Mouse (Mus musculus): ENCODE results near the gene Xaf1. TPM values are rescaled to one million over a fixed set of nuclear protein-coding genes. Genes with fewer than 3 reads are reported as not detected.

Gene Xaf1
- total and polyA plus RNA-seq, 3 experiments = 2.5 to 9.6 (median 4.1) TPM

- dilution Hi-C loops (cut with MboI; ENCODE audit: extremely low pct_ligation_motif_present, extremely low pct_unique_long_range_greater_than_20kb, low sequenced_read_pairs) = no loop called here
- Histone ChIP-seq H3K27ac (ENCODE audit: insufficient read depth, low read depth) (no peak overlapping the region), H3K27me3 (replicated peaks) (peaks cover 26% of the 10 kb centered on the region), H3K4me3 (replicated peaks in 1 of 3; ENCODE audit: low read depth in 2 of 3, low read length in 2 of 3, poor library complexity in 1 of 3) (no peak overlapping the region), H3K36me3 (replicated peaks in 1 of 2; ENCODE audit: control insufficient read depth in 1 of 2, insufficient read depth in 1 of 2, low read length in 1 of 2) (no peaks in the 10 kb centered on the region), H3K79me2 (replicated peaks; ENCODE audit: control insufficient read depth, extremely low read depth, insufficient read depth, poor library complexity, severe bottlenecking) (no peaks in the 10 kb centered on the region), H3K4me2 (ENCODE audit: insufficient read depth, low read depth, poor library complexity, severe bottlenecking) (no peak overlapping the region), H3K9ac (ENCODE audit: insufficient read depth, low read depth) (no peak overlapping the region), H3K4me1 (ENCODE audit: control insufficient read depth in 1 of 2, insufficient read depth in 2 of 2) (peaks cover 3 to 4% of the 10 kb centered on the region in 2 experiments; a peak in 2 of 4 replicates), H3K9me3 (replicated peaks; ENCODE audit: low read length) (no peaks in the 10 kb centered on the region)
- no peak for DNase-seq (ENCODE audit: extremely low read depth)
- in situ Hi-C loops (cut with MboI; ENCODE audit: low pct_ligation_motif_present, low pct_unique_long_range_greater_than_20kb, low sequenced_read_pairs) = loop anchor here (5.0 kb wide), 1 partner anchor 189 kb away; no protein-coding TSS in a partner anchor
- TF ChIP-seq RCOR1 (conservative IDR thresholded peaks at IDR 0.05; ENCODE audit: low read depth, low read length) (no peak), EP300 (IDR thresholded peaks at IDR 0.05; ENCODE audit: low read length) (no peak), ZNF384 (IDR thresholded peaks at IDR 0.05; ENCODE audit: low read depth, low read length) (no peak), POLR2A (IDR thresholded peaks at IDR 0.05; ENCODE audit: low read depth, low read length) (no peak), POLR2AphosphoS2 (IDR thresholded peaks at IDR 0.05; ENCODE audit: low read depth, low read length) (no peak), TCF12 (IDR thresholded peaks at IDR 0.05; ENCODE audit: low read depth, low read length) (no peak), CHD1 (IDR thresholded peaks at IDR 0.05; ENCODE audit: low read depth, low read length) (no peak), GABPA (IDR thresholded peaks at IDR 0.05; ENCODE audit: insufficient replicate concordance, low read depth, low read length) (no peak), KAT2A (IDR thresholded peaks at IDR 0.05; ENCODE audit: insufficient replicate concordance, low read length) (no peak), NELFE (IDR thresholded peaks at IDR 0.05; ENCODE audit: low read depth, low read length) (no peak), ZMIZ1 (IDR thresholded peaks at IDR 0.05; ENCODE audit: low read depth, low read length) (no peak), ELF1 (IDR thresholded peaks at IDR 0.05; ENCODE audit: low read depth, low read length) (no peak)
These were observed 51.8 kb downstream of the Xaf1 start for GRCm38 (mm10) chr11:72353186-72353585.

- no peak overlapping the region for H3K4me3 ChIP-seq (replicated peaks in 1 of 3; ENCODE audit: low read depth in 2 of 3, low read length in 2 of 3, poor library complexity in 1 of 3)
- DNase-seq (ENCODE audit: extremely low read depth) = peak; percentile 71
- peak overlapping the region; percentile 65 for H3K4me2 ChIP-seq (ENCODE audit: insufficient read depth, low read depth, poor library complexity, severe bottlenecking)
- peaks cover 1 to 4% of the 10 kb centered on the region in 2 experiments; a peak in 2 of 4 replicates for H3K4me1 ChIP-seq (ENCODE audit: control insufficient read depth in 1 of 2, insufficient read depth in 2 of 2)
- H3K36me3 ChIP-seq (replicated peaks in 1 of 2; ENCODE audit: control insufficient read depth in 1 of 2, insufficient read depth in 1 of 2, low read length in 1 of 2) = no peaks in the 10 kb centered on the region
- no peaks in the 10 kb centered on the region for H3K9me3 ChIP-seq (replicated peaks; ENCODE audit: low read length)
- peaks cover 41% of the 10 kb centered on the region for H3K27me3 ChIP-seq (replicated peaks)
- TF ChIP-seq MAFK (IDR thresholded peaks at IDR 0.05; ENCODE audit: insufficient replicate concordance, low read length) (no peak), RAD21 (IDR thresholded peaks at IDR 0.05; ENCODE audit: low read depth, low read length) (peak; percentile 77), CTCF (conservative IDR thresholded peaks at IDR 0.05 in 1 of 2, IDR thresholded peaks at IDR 0.05 in 1 of 2; ENCODE audit: low read depth in 2 of 2, low read length in 2 of 2) (peak; percentile 86 to 94), MEF2A (IDR thresholded peaks at IDR 0.05; ENCODE audit: borderline replicate concordance, low read depth, low read length) (no peak), EP300 (IDR thresholded peaks at IDR 0.05; ENCODE audit: low read length) (no peak), MAX (IDR thresholded peaks at IDR 0.05; ENCODE audit: low read length) (no peak), SMC3 (IDR thresholded peaks at IDR 0.05; ENCODE audit: low read depth, low read length) (peak; percentile 97), POLR2AphosphoS2 (IDR thresholded peaks at IDR 0.05; ENCODE audit: low read depth, low read length) (no peak), NELFE (IDR thresholded peaks at IDR 0.05; ENCODE audit: low read depth, low read length) (peak; percentile 5; the same call in 1 of the 2 replicates)
- no peaks in the 10 kb centered on the region for H3K79me2 ChIP-seq (replicated peaks; ENCODE audit: control insufficient read depth, extremely low read depth, insufficient read depth, poor library complexity, severe bottlenecking)
- H3K27ac ChIP-seq (ENCODE audit: insufficient read depth, low read depth) = no peak overlapping the region
- no peak overlapping the region for H3K9ac ChIP-seq (ENCODE audit: insufficient read depth, low read depth)
- dilution Hi-C loops (cut with MboI; ENCODE audit: extremely low pct_ligation_motif_present, extremely low pct_unique_long_range_greater_than_20kb, low sequenced_read_pairs) (no loop called here), in situ Hi-C loops (cut with MboI; ENCODE audit: low pct_ligation_motif_present, low pct_unique_long_range_greater_than_20kb, low sequenced_read_pairs) (loop anchor here (5.0 kb wide), 1 partner anchor 187 kb away; no protein-coding TSS in a partner anchor)
These were observed 53.7 kb downstream of the Xaf1 start for GRCm38 (mm10) chr11:72354971-72355728.

All from CH12.LX (cell line).